Mouse (Mus musculus): ENCODE results near the gene Ncl.
A peak's percentile ranks its signal among the peaks of the same experiment; 100 is the strongest.

Ncl gene

DNA sequence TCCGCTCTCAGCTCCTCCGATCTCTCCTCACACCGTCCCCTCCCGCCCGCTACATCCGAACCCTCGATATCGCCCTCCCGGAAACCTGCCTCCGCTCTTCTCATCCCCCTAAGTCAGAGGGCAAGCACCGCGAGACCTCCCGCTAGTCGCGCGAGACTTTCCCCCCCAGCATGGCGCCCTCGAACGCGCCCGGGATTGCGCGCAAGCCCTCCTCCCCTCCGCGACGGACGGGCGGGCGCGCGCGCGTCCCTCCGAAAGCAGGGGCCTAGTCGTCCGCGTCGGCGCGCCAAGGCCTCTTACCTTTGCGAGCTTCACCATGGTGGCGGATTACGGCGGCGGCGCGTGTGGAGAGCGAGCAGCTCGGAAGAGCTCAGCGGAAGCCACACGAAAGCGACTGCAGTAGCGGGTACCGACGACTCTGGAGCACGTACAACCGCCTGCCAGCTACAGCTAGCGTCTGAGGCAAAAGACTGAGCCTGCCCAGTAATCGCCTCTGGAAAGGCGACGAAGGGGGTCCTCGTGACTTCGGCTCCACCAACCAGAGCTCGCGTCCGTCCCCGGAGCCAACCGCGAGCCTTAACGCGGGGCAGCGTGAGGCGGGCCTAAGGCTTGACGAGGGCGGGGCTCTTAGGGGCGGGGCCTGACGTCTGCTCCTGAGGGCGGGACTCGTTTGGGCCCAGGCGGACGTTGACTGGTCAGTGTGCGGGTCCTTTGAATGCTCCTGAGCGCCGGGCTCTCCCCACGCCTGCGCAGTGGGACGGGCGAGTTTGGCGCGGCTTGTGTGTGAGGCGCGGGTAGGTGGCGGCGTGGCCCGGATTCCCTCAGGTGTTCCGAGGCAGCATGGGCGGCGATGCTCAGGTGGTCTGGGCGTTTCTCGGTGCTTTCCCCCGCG lies at the start of gene Ncl:
Ncl (minus strand) TSS at position 495 of the 892 bp plus-strand sequence.
- DNase-seq: peak; percentile 99

DNA sequence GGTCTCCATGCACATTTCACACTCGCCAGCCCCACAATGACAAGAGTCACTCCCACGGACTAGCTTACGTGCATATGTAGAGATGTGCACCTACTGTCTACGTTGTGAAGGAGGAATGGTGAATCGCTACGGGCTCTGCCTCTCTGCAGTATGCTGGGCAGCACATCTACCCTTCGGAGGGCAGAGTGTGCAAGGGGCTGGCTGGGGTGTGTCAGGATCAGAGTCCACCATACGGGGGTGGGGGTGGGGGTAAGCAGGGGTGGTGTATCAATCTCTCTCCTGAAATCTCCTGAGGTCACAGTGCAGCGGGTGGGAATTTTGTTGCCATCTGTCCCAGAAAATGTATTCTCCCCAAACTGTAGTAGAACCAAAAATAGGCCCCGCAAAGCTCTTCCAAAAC lies 49.3 kb upstream of the Ncl start:
- no peak for DNase-seq

DNA sequence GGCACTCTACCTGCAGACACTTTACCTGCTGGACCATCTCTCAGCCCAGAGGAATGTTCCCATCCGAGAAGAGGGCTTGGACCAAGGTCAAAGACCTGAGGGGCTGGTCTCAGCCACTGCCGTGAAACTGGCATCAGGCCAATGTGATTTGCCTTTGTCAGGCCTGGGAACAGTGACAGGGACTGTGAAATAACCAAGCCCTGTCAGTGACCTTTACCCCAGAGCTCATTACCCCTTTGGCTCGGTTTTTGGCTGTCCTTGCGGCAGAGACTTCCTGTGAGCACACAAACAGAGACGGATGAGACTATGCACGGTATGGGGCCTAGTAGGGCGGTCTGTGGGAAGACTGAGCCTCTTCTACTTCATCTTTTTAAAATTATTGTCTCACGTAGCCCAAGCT lies 47.7 kb upstream of the Ncl start:
- peak; percentile 59 for DNase-seq

DNA sequence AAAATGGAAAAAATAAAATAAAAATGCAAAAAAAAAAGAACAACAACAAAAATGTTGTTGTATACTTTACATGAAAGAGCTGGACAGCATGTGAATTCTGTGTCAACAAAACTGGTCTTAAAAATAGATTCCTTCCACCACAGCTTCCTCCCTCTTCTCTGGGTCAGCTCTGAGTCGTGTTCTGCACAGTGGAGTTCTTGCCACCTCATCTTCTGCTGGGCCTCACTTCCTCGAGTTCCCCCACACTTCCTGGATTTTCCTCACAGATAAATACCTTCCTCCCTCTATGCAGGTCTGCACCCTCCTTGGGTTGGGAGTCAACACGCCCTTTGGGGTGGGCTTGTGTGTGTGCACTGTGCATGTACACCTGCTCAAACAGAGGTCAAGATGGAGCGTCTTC lies 47.1 kb upstream of the Ncl start:
- no peak for DNase-seq

DNA sequence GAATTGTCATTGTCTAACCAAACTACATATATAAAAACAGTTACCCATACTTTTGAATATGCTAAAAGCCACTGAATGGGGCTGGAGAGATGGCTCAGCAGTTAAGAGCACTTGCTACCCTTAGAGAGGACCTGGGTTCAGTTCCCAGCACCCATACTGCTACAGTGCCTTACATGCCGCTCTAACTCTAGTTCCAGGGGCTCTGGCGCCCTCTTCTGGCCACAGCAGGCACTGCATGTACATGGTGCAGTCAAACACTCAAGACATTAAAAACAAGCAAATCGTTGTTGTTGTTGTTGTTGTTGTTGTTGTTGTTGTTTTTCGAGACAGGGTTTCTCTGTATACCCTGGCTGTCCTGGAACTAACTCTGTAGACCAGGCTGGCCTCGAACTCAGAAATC lies 45.6 kb upstream of the Ncl start:
- no peak for DNase-seq

DNA sequence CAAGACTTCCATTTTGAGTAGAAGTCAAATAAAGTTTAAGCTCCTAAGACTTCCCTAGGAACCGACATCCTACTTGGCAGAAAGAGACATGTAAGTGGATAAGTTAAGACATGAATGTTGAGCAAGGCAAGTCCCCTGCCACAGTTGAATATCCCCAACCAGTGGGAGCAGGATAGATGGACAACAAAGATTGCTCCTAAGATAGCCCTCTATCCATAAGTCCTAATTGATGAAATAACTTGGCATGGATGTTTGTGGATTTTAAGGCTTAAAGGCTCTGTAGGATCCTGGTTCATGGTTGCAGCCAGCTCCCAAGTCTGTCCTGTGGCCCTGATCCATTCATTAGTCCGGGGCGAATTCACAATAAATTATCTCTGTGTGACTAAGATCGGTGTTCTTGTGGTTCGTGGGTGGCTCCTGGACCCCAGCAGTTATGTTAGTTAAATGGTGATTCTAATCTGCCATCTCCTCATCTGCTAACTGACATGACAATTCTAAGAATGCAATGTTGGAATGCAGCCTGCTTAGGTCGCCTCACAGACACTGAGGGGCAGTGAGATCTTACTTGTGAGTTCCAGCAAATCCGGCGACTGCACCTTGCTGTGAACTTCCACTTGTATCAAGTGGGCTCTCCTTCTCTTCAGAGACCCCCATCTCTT lies 41.0 kb upstream of the Ncl start:
- DNase-seq: no peak

DNA sequence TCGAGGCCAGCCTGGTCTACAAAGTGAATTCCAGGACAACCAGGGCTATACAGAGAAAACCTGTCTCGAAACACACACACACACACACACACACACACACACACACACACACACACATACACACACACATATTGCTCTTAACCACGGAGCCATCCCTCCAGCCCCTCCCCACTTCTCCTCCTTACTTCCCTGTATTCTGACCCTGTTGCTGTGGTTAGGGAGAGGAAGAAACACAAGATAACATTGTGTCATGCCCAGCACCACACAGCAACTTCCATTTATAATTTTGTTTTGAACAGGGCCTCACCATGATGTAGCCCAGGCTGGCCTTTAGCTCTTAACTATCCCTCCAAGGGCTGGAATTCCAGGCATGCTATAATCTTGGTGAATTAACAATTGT lies 40.1 kb upstream of the Ncl start:
- no peak for DNase-seq

DNA sequence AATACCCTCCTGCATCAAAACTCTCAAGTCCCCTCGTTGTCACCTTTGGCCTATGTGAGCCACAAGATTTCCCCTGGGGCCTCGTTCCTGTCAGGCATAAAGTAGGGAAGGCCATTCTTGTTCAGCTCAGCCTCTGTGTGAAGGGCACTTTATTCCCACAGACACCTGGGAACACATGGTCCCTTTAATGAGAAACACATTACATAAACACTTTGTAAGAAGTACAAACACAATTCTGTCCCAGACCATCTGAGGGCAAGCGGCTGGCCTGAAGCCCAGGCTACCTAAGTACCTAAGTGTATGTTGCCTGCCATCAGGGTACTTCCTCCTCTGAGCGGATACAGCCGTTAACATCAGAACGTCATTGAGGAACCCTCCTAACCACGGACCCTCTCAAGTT lies 39.0 kb upstream of the Ncl start:
- DNase-seq: no peak

DNA sequence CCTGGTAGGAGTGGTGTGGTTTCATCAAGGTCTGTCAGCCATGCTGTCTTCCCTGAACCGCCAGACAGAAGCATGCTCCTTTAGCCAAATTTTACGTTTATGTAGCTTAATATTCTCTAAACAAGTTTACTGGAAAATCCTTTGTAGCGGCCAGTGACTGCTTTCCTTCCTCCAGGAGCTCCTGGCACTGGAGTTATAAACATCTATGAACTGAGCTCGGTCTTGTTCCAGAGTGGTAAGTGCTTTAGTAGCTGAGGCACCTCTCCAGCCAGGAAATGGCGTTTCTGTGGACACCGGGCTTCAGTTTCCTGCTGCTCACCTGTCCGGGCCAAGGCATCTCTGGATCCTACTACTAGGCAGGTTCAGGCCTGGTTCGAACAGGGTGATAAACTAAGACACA lies 38.4 kb upstream of the Ncl start:
- no peak for DNase-seq

DNA sequence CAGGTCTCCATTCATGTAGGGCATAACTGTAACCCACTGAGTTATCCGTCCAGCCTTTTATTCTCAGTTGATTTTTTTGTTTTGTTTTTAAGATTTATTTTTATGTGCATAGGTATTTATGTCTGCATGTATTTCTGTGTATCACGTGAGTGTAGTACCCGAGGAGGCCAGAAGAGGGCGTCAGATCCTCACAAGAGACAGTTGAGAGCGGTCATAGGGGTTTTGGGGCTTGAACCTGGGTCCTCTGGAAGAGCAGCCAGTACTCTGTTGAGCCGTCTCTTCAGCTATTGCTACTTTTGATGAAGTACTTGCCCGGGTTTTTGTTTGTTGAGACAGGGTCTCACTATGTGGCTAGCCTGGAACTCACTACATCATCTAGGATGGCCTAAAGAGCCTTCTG lies 36.7 kb upstream of the Ncl start:
- no peak for DNase-seq

DNA sequence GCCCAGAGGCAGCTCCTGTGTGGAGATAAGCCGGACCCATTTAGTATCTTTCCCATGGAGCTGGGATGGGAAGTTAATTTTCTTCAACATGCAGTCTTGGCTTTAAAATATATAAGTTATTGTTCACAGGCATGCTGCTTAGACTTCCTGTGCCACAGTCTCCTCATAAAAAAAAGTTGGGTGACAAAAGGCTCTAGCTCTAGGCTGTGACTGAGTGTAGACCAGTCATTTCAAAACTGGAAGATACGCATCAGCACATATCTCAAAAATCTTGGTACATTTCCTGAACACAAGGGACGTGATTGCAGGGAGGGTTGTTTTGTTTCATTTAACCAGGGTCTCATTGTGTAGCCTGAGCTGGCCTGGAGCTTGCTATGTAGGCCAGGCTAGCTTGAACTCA lies 35.0 kb upstream of the Ncl start:
- DNase-seq: no peak

DNA sequence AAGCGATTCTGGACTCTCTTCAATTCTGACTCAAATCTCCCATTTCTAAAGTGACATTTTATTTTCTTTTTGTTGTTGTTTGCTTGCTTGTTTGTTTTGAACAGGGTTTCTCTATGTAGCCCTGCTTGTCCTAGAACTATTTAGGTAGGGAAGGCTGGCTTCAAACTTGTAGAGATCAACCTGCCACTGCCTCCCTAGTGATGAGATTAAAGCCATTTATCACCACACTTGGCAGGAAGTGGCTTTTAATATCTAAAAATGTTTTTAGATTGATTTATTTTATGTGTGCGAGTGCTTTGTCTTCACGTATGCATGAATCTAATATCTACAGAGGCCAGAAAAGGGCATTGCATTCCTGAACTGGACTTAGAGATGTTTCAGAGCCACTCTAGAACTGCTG lies 34.0 kb upstream of the Ncl start:
- no peak for DNase-seq

DNA sequence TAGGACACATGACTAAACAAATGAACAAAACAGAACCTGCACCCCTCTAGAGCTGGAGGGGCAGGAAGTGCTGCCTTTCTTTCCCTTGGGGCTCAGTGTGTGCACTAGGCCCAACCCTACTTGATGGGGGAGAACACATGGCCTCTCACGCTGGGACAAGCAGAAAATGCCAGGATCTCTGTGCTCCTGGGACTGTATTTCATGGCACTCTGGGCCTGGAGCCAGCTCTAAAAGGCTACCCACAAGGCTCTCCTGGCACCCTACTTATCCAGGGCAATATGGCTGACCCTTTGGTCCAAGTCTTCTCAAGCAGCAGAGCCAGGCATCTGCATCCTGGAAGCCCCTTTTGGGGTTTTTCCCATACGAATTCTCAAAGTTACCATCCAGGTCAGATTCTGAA lies 32.2 kb upstream of the Ncl start:
- no peak for DNase-seq

DNA sequence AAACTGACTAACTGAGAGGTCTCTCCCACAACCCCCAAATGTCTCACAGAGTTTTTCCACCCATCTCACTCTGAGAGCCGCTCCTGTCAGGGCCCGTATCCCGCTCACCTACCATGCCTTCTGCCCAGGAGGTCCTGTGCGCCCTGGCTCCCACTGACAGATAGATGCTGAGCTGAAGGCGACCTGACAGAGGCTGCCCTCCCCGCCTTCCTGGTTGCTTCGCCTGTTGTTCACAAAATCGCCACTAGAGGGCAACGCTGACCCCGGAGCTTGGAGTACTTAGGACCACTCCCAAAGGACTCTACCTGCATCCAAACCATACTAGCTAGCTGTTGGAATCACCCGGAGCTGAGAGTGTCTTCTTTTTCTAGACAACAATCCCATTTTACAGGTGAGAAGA lies 30.0 kb upstream of the Ncl start:
- DNase-seq: peak; percentile 70

DNA sequence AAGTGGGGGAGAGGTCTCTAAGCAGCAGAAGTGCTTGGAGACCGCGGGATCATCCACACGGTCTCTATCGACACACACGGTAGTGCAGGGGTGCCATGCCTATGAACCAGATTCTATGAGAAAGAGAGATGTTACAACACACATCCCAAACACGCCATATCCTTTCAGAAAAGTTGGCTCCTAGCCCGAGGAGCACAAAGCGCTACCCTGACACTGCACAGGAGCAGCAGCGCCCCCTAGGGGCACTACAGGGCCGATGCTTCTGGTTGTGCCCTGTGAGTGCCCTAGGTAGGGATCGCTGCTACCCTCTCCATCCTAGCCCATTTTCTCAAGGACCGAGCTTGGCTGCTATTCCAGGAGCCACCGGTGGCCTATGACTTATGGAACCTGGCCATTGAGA lies 21.8 kb upstream of the Ncl start:
- peak; percentile 30 for DNase-seq

DNA sequence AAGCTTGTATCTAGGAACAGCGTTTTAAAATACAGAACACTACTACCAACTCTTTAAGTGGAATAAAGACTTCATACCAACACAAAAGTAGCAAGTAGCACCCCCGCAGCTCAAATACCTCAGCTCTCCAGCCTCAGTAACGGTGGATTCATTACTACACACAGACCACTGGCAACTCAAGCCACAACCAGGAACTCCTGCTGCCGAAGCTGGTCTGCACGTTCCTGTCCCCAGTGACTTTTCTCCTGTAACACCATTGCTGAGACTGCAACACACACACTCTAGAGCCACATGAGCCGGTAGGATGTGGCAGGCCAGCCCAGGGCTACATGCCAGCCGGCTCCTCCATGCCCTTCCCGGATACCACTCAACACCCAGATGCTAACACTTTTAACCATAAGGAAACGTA lies 20.0 kb upstream of the Ncl start:
- DNase-seq: no peak

DNA sequence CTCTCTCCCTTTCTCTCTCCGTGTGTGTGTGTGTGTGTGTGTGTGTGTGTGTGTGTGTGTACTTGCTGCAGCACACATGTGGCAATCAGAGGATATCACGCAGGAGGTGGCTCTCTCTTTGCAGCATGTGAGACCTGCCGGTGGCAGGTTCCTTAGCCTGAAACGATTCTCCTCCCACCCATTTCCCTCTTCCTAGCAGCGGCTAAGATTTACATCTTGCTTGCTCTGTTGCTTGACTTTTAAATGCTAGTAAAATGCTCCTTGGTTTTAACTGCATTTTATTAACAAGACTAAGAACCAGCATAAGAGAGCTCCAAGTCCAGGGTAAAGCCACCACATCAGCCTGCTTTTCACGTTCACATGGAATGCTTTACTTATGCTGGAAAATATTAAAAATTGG lies 19.5 kb upstream of the Ncl start:
- DNase-seq: no peak

DNA sequence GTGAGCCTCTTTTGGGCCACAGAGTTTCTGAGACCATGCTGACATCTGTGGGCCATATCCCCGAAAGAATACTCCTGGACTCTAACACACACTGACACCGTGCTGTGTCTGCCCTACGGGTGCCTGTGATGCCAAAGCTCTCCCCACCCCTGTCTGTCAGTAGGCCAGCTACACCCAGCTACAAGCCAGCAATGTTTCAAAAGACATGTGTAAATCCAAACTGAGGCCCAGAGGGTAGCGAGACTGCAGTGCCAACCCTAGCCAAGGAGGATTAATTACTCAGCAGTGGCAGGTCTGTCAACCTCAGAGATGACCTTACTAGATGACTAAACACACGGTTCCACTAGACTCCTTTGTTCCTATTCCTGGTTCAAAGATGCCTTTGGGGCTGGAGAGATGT lies 17.2 kb upstream of the Ncl start:
- no peak for DNase-seq

DNA sequence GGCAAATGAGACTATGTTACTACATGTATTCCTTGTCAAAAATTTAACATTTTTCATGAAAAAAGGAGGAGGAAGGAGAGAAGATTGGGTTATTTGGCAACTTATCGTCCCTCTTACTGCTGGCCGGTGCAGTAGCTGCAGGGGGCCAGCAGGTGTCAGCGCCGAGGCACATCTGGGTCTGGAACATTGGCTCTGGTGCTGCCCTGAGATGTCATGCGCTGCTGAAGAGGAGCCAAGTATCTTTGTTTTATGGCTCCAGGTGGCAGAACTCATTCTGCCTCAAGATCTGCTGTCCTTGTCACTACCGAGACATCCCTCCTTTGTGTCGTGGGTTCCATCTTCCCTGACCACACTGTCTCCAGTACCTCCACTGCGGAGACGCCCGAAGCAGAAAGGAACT lies 12.8 kb upstream of the Ncl start:
- peak; percentile 64 for DNase-seq

DNA sequence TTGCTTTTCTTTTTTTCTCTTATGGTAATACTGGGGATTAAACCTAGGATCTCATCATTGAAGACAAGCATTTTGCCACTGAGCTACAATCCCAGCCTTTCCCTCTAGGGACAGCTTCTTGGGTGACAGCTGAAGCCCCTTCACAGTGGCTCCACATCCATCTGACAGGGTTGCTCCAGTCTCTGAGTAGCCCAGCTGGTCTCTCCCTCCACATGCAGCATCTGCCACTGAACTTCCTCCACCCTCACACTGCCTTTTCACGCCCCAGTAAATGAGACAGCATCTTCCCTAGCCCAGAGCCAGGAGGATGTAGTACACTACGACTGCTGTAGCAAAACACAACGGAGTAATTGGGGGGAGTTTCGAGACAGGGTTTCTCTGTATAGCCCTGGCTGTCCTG lies 8.9 kb upstream of the Ncl start:
- no peak for DNase-seq

DNA sequence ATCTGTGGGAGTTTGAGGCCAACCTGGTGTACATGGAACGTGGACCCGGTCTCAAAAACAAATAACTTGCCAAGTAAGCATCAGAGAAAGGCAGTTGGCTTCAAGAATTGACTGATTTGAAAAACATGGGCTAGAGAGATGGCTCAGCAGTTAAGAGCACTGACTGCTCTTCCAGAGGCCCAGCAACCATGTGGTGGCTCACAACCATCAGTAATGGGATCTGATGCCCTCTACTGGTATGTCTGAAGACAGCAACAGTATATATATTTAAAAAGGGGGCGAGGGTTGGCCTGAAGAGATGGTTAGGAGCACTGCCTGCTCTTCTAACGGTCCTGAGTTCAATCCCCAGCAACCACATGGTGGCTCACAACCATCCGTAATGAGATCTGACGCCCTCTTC lies 4.5 kb upstream of the Ncl start:
- DNase-seq: peak; percentile 13

DNA sequence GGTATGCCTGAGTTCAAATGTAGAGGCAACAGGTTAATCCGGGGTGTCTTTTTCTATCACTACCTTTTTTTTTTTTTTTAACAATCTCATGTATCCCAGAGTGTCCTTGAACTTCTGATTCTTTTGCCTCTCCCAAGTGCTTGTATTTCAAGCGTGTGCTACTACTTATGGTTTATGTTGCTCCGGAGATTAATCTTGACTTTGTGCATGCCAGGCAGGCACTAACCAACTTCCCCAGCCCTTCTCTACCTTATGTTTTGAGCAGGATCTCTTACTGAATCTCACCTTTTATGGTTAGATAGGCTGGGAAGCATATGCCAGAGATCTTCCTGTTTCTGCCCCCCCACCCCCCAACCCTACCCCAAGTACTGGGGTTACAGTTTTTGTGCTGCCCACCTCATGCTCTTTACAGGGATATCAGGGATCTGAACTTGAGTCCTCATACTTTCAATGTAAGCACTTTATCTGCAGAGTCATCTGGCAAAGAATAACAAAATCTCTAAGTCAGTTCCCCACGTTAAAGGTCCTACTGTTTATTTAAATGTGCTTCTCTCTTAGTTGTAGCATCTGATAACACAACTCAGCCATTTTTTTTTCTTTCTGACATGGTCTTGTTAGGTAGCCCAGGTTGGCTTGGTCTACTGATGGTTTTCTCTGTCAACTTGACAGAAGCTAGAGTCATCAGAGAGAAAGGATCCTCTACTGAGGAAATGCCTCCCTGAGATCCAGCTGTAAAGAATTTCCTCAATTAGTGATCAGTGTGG lies 2.8 kb upstream of the Ncl start:
- no peak for DNase-seq

DNA sequence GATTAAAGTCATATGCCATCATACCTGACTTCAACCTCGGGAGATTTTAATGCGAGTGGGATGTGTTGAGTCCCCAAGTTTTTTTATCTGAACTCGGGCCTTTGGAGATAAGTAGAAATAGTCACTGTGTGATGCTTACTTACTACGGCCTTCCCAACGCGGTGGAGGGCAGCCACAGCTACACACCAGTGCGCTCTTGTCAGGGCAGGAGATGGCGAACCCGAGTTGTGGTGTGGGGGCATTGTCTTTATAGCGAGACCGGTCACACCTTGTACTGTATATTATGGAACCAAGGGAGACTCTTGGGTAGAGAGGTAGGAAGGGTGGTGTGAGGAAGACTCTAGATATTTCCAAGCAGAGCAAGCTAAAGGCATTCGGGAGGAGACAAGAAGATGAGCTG lies 1.2 kb upstream of the Ncl start:
- DNase-seq: no peak

DNA sequence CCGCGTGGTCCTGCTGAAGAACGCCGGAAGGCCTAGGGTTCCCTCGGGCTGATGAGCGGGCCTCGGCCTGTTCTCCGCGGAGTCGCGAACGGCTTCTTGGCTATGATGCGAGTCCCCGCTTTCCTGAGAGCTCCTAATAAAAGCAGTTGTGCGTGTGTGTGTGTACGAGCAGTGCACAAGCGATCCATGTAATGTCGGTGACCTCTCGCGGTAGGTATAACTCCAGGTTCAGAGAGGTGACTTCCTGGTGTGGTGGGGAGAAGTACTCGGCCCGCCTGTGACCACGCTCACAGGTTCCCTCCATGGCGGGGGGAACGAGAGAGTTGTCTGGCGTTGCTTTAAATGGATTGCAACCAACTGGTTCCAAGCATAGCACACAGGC lies 589 bp upstream of the Ncl start:
- no peak for DNase-seq

All from kidney, postnatal 14 days (tissue).